Mouse (Mus musculus): ENCODE results near the gene Rhbg.

- no peak for TF ChIP-seq MAX (IDR thresholded peaks at IDR 0.05)
- no peak for TF ChIP-seq CTCF (IDR thresholded peaks at IDR 0.05; ENCODE audit: control insufficient read depth, insufficient read depth, insufficient read length)
These were observed 47.6 kb downstream of the Rhbg start for GRCm38 (mm10) chr3:88206901-88207371.

All from C2C12 (cell line).